Mouse (Mus musculus) ES-E14 (cell line): ENCODE data around the gene Larp4b.

Experiments
- CHD2 ChIP-seq: IDR thresholded peaks from 2 replicates; pipeline ENCODE4 v1.6.1; 2014; ENCODE audit warnings: mild to moderate bottlenecking, low read depth, low read length, inconsistent platforms
- HCFC1 ChIP-seq: IDR thresholded peaks from 2 replicates; pipeline ENCODE4 v1.6.1; 2012; ENCODE audit warnings: low read length, inconsistent platforms, borderline replicate concordance; ENCODE audit not compliant: insufficient read depth
- MAFK ChIP-seq: IDR thresholded peaks from 2 replicates; pipeline ENCODE4 v1.6.1; 2014; ENCODE audit warnings: mild to moderate bottlenecking, low read depth, low read length, inconsistent platforms; ENCODE audit not compliant: insufficient read depth
- ZC3H11A ChIP-seq: IDR thresholded peaks from 2 replicates; pipeline ENCODE4 v1.6.1; 2012; ENCODE audit warnings: low read depth, mild to moderate bottlenecking, inconsistent platforms, low read length, borderline replicate concordance

- TF ChIP-seq CHD2 = no peak
- no peak for TF ChIP-seq MAFK
- no peak for TF ChIP-seq HCFC1
- TF ChIP-seq ZC3H11A = no peak
Observed at GRCm38 (mm10) chr13:9064196-9064595, 29.5 kb upstream of the Larp4b start.
